Mouse (Mus musculus): ENCODE data around the gene Ripor2. TPM values are rescaled to one million over a fixed set of nuclear protein-coding genes. Genes with fewer than 3 reads are reported as not detected.

Gene Ripor2
- polyA plus RNA-seq, 1 experiment: 6.0 TPM

DNA sequence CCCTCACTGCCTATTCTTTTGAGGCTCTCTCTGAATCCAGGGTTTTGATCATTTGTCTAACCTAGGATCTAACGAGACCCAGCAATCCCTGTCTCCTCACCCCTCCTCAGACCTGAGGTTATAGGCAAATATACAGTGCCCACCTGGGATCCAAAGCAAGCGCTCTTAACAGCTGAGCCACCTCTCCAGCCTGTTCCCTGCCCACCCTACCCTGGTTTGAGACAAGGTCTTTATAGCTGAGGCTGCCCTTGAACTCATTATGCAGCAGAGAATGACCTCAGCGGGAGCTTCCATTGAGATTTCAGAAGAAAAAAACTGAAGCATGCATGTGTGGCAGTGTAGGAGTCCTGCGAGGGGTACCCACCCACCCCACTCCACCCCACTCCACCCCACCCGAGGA is 152.5 kb downstream of the Ripor2 start:
- no peak overlapping the region for H3K27ac ChIP-seq (ENCODE audit: insufficient read depth, low read length)
- no peak overlapping the region for H3K4me3 ChIP-seq (ENCODE audit: insufficient read depth, low read length)
- H3K4me1 ChIP-seq (ENCODE audit: control insufficient read depth, insufficient read depth, low read length): 0 out of 2 replicates have a peak, but pooled peaks cover 2% of the 10 kb centered on the region
- TF ChIP-seq POLR2A (IDR thresholded peaks at IDR 0.05; ENCODE audit: low read depth, low read length) (no peak), CTCF (IDR thresholded peaks at IDR 0.05; ENCODE audit: borderline replicate concordance, insufficient read depth, low read length) (no peak)

DNA sequence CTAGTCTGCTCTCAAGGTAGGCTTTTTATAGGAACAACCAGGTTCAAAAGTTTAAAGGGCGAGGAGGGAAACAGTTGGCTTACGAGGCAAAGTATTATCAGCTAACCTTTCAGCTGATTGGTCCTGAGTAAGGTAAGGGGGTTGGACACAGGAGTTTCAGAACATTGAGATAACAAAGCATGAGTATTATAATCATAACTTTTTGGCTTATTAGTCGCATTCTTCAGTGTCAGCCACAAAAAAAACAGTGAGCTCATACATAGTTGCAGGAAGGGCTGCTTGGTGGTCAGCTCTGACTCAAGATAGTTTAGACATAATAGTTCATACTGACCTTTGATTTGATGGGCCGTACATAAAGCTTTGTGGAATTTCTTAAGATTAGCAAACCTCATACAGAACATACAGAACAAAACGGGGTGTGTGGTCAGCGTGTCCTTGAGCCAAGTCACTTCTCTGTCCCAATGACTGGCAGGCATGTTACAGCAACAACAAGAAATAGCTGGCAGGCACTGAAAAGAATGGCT is 153.7 kb downstream of the Ripor2 start:
- TF ChIP-seq POLR2A (IDR thresholded peaks at IDR 0.05; ENCODE audit: low read depth, low read length) (no peak), CTCF (IDR thresholded peaks at IDR 0.05; ENCODE audit: borderline replicate concordance, insufficient read depth, low read length) (no peak)
- 0 out of 2 replicates have a peak, but pooled peaks cover 2% of the 10 kb centered on the region for H3K4me1 ChIP-seq (ENCODE audit: control insufficient read depth, insufficient read depth, low read length)
- H3K27ac ChIP-seq (ENCODE audit: insufficient read depth, low read length): no peak overlapping the region; the same call in 1 of the 2 replicates
- H3K4me3 ChIP-seq (ENCODE audit: insufficient read depth, low read length): no peak overlapping the region

DNA sequence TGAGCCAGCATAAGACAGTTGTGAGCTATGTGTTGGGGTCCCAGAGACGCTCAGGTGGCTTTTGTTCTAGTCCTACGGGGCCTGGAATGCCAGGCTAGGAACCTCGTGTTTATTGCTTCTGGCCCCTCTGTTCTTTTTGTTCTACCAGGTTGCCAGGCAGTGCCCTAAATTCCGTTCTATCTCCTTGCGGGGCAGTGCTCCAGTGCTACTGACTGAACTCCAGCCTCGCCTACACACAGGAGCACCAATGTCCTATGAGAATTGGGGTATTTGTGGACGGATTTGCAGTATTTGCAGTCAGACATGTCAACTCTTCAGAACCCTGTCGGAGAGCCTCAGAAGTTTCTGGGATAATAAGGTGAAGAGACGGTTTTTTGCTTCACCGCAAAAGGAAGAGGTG is 159.0 kb downstream of the Ripor2 start, which contains the start of gene Armh2:
Armh2 (plus strand) TSS at position 205 of the 400 bp plus-strand sequence.
- Histone ChIP-seq H3K27ac (ENCODE audit: insufficient read depth, low read length) (no peak within 1 kb of the TSS), H3K4me3 (ENCODE audit: insufficient read depth, low read length) (no peak within 1 kb of the TSS), H3K4me1 (ENCODE audit: control insufficient read depth, insufficient read depth, low read length) (no peaks in the 10 kb centered on the region)
- TF ChIP-seq POLR2A (IDR thresholded peaks at IDR 0.05; ENCODE audit: low read depth, low read length): no peak
- no peak for TF ChIP-seq CTCF (IDR thresholded peaks at IDR 0.05; ENCODE audit: borderline replicate concordance, insufficient read depth, low read length)

DNA sequence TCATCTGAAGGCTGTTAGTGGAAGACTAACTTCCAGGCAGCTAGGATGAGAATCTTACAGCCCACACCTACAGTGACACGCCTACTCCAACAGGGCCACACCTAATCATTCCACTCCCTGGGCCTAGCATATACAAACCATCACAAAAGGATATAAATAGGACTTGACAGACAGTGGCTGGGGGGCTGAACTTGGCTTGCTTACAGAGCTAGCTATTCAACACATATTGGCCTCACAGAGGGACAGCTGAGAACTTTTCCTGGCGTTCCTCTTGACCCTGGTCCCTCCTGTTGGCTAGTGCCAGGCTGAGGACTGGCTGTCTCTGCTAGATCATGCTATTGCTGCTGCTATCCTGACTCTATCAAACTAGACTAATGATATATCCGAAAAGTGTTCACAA is 165.8 kb downstream of the Ripor2 start:
- no peak overlapping the region for H3K4me3 ChIP-seq (ENCODE audit: insufficient read depth, low read length)
- no peaks in the 10 kb centered on the region for H3K4me1 ChIP-seq (ENCODE audit: control insufficient read depth, insufficient read depth, low read length)
- TF ChIP-seq CTCF (IDR thresholded peaks at IDR 0.05; ENCODE audit: borderline replicate concordance, insufficient read depth, low read length): no peak
- no peak for TF ChIP-seq POLR2A (IDR thresholded peaks at IDR 0.05; ENCODE audit: low read depth, low read length)
- no peak overlapping the region for H3K27ac ChIP-seq (ENCODE audit: insufficient read depth, low read length)

DNA sequence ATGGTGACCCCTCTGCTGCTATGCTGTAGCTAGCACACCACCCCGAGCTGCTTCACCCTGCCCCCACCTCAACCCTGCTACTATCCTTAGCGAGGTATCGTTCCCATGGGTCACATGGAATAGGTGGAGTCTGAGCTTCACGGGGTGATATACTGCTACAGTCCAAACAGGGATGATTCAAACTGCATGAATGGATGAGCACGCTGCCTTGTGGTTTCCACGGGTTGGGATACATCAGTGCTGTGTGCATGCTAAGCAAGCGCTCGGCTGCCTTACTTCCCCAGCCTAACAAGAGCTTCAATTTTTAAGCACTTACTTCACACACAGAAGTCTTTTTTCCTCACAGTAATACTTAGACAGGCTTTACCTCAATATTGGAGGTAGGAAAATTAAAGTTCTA is 168.8 kb downstream of the Ripor2 start:
- H3K27ac ChIP-seq (ENCODE audit: insufficient read depth, low read length): no peak overlapping the region
- TF ChIP-seq POLR2A (IDR thresholded peaks at IDR 0.05; ENCODE audit: low read depth, low read length): no peak
- no peak for TF ChIP-seq CTCF (IDR thresholded peaks at IDR 0.05; ENCODE audit: borderline replicate concordance, insufficient read depth, low read length)
- H3K4me3 ChIP-seq (ENCODE audit: insufficient read depth, low read length): no peak overlapping the region
- no peaks in the 10 kb centered on the region for H3K4me1 ChIP-seq (ENCODE audit: control insufficient read depth, insufficient read depth, low read length)

DNA sequence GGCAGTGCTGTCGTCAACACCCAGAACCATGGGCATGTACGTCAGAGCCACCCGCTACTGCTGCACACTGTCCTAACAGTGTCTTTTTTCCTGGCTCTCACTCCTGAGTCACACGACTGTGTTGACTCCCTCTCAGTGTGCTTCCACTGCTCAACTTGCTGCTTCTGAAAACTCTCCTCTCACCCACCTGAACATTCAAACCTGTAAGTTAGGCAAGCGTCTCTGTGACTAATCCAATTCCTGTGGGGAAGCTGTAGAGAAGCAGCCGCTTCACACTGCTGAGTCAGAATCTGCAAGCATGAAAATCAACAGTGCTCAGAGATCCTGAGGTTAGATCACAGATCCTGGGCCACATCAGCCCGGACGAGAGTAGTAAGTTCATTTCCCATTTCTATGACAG is 169.4 kb downstream of the Ripor2 start:
- Histone ChIP-seq H3K4me3 (ENCODE audit: insufficient read depth, low read length) (no peak overlapping the region), H3K4me1 (ENCODE audit: control insufficient read depth, insufficient read depth, low read length) (no peaks in the 10 kb centered on the region), H3K27ac (ENCODE audit: insufficient read depth, low read length) (no peak overlapping the region)
- TF ChIP-seq POLR2A (IDR thresholded peaks at IDR 0.05; ENCODE audit: low read depth, low read length): no peak
- no peak for TF ChIP-seq CTCF (IDR thresholded peaks at IDR 0.05; ENCODE audit: borderline replicate concordance, insufficient read depth, low read length)

DNA sequence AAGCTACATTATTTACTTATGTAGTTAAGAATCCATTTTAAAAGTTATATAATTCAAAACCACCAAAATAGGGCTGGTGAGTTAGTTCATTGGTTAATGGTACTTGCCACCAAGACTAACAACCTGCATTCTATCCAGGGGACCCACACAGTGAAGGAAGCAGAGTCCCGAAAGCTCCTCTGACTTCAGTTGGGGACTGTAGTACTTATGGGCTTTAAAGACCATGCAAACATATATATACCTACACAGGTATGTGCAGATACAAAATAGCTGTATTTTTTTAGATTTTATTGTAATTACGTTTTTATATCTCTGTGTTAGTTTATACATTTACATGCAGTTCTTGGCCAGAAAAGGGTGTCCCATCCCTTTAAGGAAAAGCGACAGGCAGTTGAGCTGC is 174.8 kb downstream of the Ripor2 start:
- Histone ChIP-seq H3K27ac (ENCODE audit: insufficient read depth, low read length) (no peak overlapping the region), H3K4me1 (ENCODE audit: control insufficient read depth, insufficient read depth, low read length) (no peaks in the 10 kb centered on the region), H3K4me3 (ENCODE audit: insufficient read depth, low read length) (no peak overlapping the region)
- TF ChIP-seq POLR2A (IDR thresholded peaks at IDR 0.05; ENCODE audit: low read depth, low read length): no peak
- no peak for TF ChIP-seq CTCF (IDR thresholded peaks at IDR 0.05; ENCODE audit: borderline replicate concordance, insufficient read depth, low read length)

DNA sequence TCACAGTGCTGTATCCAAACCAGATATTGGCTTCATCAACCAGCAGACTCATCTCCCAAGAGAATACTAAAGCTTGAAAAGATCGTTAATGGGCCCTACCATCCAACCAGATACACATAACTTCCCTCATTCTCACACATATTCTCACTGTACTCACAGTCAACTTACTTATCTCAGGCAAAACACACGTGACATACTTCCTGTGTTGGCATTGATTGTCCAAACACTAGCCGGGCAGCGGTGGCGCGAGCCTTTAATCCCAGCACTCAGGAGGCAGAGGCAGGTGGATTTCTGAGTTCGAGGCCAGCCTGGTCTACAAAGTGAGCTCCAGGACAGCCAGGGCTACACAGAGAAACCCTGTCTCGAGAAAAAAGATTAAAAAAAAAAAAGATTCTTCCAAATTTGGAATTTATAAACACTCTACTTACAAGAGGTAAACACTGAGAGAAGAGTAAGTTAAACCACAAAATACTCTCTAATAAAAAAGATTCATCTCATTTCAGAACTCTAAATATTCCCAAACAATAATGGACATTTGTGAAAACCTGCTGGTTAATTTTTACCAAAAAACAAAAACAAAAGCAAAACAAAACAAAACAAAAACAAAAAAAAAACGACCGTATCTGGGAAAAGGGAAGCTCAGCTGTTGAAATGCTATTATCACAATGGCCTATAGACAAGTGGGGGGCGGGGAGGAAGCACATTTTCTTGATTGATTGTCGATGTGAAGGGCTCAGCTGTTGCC is 176.0 kb downstream of the Ripor2 start:
- no peaks in the 10 kb centered on the region for H3K4me1 ChIP-seq (ENCODE audit: control insufficient read depth, insufficient read depth, low read length)
- no peak overlapping the region for H3K27ac ChIP-seq (ENCODE audit: insufficient read depth, low read length)
- no peak overlapping the region for H3K4me3 ChIP-seq (ENCODE audit: insufficient read depth, low read length)
- TF ChIP-seq CTCF (IDR thresholded peaks at IDR 0.05; ENCODE audit: borderline replicate concordance, insufficient read depth, low read length) (no peak), POLR2A (IDR thresholded peaks at IDR 0.05; ENCODE audit: low read depth, low read length) (no peak)

DNA sequence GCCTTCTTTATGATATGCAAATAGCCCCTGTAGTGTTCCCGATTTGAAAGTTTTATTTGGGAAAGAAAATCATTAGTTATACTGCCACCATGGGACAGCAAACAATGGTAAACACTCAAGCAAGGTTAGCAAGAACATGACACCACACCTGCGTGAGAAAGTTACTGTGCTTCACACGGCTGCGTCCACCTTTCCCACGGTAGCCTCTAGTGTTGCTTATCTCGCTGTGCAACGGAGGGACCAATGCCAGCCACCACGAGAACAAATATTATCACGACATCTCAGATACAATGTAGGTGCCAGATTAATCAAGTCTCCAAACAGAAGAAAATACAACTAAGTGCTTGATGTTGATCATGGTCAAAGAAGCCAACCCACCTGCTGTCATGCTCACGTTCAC is 177.5 kb downstream of the Ripor2 start:
- no peak for TF ChIP-seq CTCF (IDR thresholded peaks at IDR 0.05; ENCODE audit: borderline replicate concordance, insufficient read depth, low read length)
- no peak for TF ChIP-seq POLR2A (IDR thresholded peaks at IDR 0.05; ENCODE audit: low read depth, low read length)
- H3K4me1 ChIP-seq (ENCODE audit: control insufficient read depth, insufficient read depth, low read length): no peaks in the 10 kb centered on the region
- H3K27ac ChIP-seq (ENCODE audit: insufficient read depth, low read length): no peak overlapping the region
- no peak overlapping the region for H3K4me3 ChIP-seq (ENCODE audit: insufficient read depth, low read length)

DNA sequence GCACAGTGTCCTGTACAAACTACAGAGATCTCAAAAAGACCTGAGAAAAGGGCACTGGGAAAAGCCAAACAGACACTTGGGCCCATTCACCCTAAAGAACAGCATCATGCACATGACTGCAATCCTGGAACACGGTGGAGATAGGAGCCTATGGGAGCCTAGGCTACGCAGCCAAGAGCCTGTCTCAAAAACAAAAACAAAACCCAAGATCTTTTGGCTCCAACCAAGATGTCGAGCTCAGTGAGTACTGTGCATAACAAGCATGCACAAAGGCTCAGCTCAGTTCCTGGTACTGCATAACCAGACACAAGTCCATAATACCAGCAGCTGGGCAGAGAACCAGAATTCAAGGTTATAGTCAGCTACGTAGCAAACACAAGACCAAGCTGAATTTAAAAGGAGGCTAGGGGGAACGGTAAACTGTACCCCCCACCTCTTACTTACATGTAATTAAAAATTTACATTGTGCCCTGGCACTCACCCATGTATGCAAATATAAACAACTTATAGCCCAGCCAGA is 178.4 kb downstream of the Ripor2 start:
- H3K4me3 ChIP-seq (ENCODE audit: insufficient read depth, low read length): peak overlapping the region; percentile 72
- no peak for TF ChIP-seq CTCF (IDR thresholded peaks at IDR 0.05; ENCODE audit: borderline replicate concordance, insufficient read depth, low read length)
- no peak for TF ChIP-seq POLR2A (IDR thresholded peaks at IDR 0.05; ENCODE audit: low read depth, low read length)
- H3K4me1 ChIP-seq (ENCODE audit: control insufficient read depth, insufficient read depth, low read length): no peaks in the 10 kb centered on the region
- H3K27ac ChIP-seq (ENCODE audit: insufficient read depth, low read length): no peak overlapping the region

All from embryonic fibroblast, embryonic 13.5 days (primary cell).